Mouse (Mus musculus) limb, embryonic 12.5 days (tissue): ENCODE measurements around the gene Hsp90b1. TPM values are rescaled to one million over a fixed set of nuclear protein-coding genes. Genes with fewer than 3 reads are reported as not detected.
"Not testable (repeated sequence)": the region's sequence is repeated elsewhere in the genome, so short reads cannot be mapped to it uniquely, and the experiment has no call there.

Source experiments
- ATAC-seq: fragments of 200-750 bp; cut with Nextera tagmentation; 2 replicates; pipeline ENCODE4 v1.8.0; 2017; ENCODE audit warnings: low read depth, moderate TSS enrichment; ENCODE audit not compliant: insufficient number of reproducible peaks, insufficient read depth, low FRiP score, low TSS enrichment
- H3K27ac ChIP-seq: fragments of 300-500 bp; sonication (generic); 2 replicates; pipeline ENCODE4 v1.5.1; 2016; ENCODE audit warnings: mild to moderate bottlenecking, moderate library complexity
- H3K27me3 ChIP-seq: fragments of 300-500 bp; sonication (generic); 2 replicates; pipeline ENCODE4 v1.6.1; 2016; ENCODE audit warnings: mild to moderate bottlenecking, moderate library complexity
- H3K36me3 ChIP-seq: fragments of 300-500 bp; sonication (generic); 2 replicates; pipeline ENCODE4 v1.6.1; 2016; ENCODE audit warnings: mild to moderate bottlenecking, moderate library complexity
- H3K4me1 ChIP-seq: fragments of 300-500 bp; sonication (generic); replicated peaks from 2 replicates; pipeline ENCODE4 v1.6.1; 2016
- H3K4me2 ChIP-seq: fragments of 300-500 bp; sonication (generic); 2 replicates; pipeline ENCODE4 v1.6.1; 2016; ENCODE audit warnings: mild to moderate bottlenecking, moderate library complexity
- H3K4me3 ChIP-seq: fragments of 300-500 bp; sonication (generic); replicated peaks from 2 replicates; pipeline ENCODE4 v1.5.1; 2016; ENCODE audit warnings: mild to moderate bottlenecking
- H3K9ac ChIP-seq: fragments of 300-500 bp; sonication (generic); replicated peaks from 2 replicates; pipeline ENCODE4 v1.6.1; 2016; ENCODE audit warnings: mild to moderate bottlenecking, moderate library complexity
- H3K9me3 ChIP-seq: fragments of 300-500 bp; sonication (generic); 2 replicates; pipeline ENCODE4 v1.6.1; 2016; ENCODE audit warnings: mild to moderate bottlenecking, moderate library complexity
- WGBS: fragments of 180-500 bp; shearing (Covaris S2); methylation state at CpG from one replicate; pipeline ENCODE4 v1.1.7; 2016; 5-methylcytosine and 5-hydroxymethylcytosine counted together
- polyA plus RNA-seq: library from polyadenylated mRNA; unstranded; fragments of >200 nt; fragmentation: Nextera tagmentation; extraction: Ambion mirVana; gene quantifications from 2 replicates; pipeline ENCODE4 v1.2.1, GENCODE M21; 2016

The Hsp90b1 gene
- polyA plus RNA-seq, 1 experiment from 2014 or later = 588 TPM

- Histone ChIP-seq H3K4me3 (peak overlapping the region; percentile 84), H3K4me2 (peak overlapping the region; percentile 95), H3K27me3 (no peaks in the 10 kb centered on the region), H3K9ac (peak overlapping the region; percentile 58), H3K4me1 (peaks cover 31% of the 10 kb centered on the region), H3K27ac (peak overlapping the region; percentile 94), H3K36me3 (peaks cover 29% of the 10 kb centered on the region), H3K9me3 (no peaks in the 10 kb centered on the region)
- WGBS = 4% methylated on average over 33 of the region's 33 CpGs
- ATAC-seq = peak; percentile 86
Measured at GRCm38 (mm10) chr10:86705922-86706752, 828 bp upstream of the Hsp90b1 start.

GRCm38 (mm10) chr10:86704589-86705191 lies 619 bp downstream of the Hsp90b1 start:
- Histone ChIP-seq H3K9ac (peak overlapping the region; percentile 91), H3K27ac (peak overlapping the region; percentile 85), H3K4me2 (peak overlapping the region; percentile 95), H3K27me3 (no peaks in the 10 kb centered on the region), H3K4me1 (peaks cover 46% of the 10 kb centered on the region), H3K9me3 (no peaks in the 10 kb centered on the region), H3K4me3 (peak overlapping the region; percentile 84), H3K36me3 (peaks cover 44% of the 10 kb centered on the region)
- under 1% methylated on average over 33 of the region's 33 CpGs for WGBS
- no peak; the same call in none of the 2 replicates for ATAC-seq

- Histone ChIP-seq H3K4me2 (peak overlapping the region; percentile 95), H3K27ac (peak overlapping the region; percentile 85; the same call in 1 of the 2 replicates), H3K4me3 (peak overlapping the region; percentile 84), H3K36me3 (peaks cover 49% of the 10 kb centered on the region), H3K4me1 (peaks cover 51% of the 10 kb centered on the region), H3K9me3 (no peaks in the 10 kb centered on the region), H3K27me3 (no peaks in the 10 kb centered on the region), H3K9ac (peak overlapping the region; percentile 91)
- WGBS = 8% methylated on average over 8 of the region's 8 CpGs
- no peak for ATAC-seq
Measured at GRCm38 (mm10) chr10:86704141-86704540, 1.2 kb downstream of the Hsp90b1 start.

DNA sequence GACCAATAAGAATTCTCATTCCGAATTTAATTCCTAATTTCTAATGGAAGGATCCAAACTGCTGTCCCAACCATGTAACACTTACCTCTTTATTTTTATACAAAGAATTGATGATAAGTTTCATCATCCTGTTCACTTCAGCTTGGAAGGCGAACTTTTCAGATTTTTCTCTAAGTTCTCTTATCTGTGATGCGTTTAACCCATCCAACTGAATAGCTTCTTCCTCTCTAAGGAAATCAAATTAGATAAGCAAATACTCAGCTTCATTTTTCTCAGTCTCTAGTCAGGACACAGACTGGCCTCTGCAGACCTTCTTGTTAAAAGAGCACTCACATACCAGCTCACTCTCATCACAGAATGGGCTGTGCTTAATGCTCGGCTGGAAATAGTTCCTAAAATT lies 1.9 kb downstream of the Hsp90b1 start:
- Histone ChIP-seq H3K27ac (no peak overlapping the region), H3K4me2 (peak overlapping the region; percentile 95), H3K9me3 (no peaks in the 10 kb centered on the region), H3K27me3 (no peaks in the 10 kb centered on the region), H3K9ac (peak overlapping the region; percentile 91), H3K4me1 (peaks cover 53% of the 10 kb centered on the region), H3K4me3 (peak overlapping the region; percentile 84), H3K36me3 (peaks cover 56% of the 10 kb centered on the region)
- ATAC-seq = no peak
- 73% methylated on average over 4 of the region's 4 CpGs for WGBS

GRCm38 (mm10) chr10:86702312-86702920 lies 2.9 kb downstream of the Hsp90b1 start:
- Histone ChIP-seq H3K4me3 (0 out of 2 replicates have a peak overlapping the region, but pooled peaks have one; percentile 4), H3K9ac (0 out of 2 replicates have a peak overlapping the region, but pooled peaks have one; percentile 37), H3K27ac (no peak overlapping the region), H3K4me1 (peaks cover 53% of the 10 kb centered on the region), H3K4me2 (peak overlapping the region; percentile 95), H3K9me3 (no peaks in the 10 kb centered on the region), H3K36me3 (peaks cover 65% of the 10 kb centered on the region), H3K27me3 (no peaks in the 10 kb centered on the region)
- ATAC-seq = no peak
- 48% methylated on average over 4 of the region's 4 CpGs for WGBS

DNA sequence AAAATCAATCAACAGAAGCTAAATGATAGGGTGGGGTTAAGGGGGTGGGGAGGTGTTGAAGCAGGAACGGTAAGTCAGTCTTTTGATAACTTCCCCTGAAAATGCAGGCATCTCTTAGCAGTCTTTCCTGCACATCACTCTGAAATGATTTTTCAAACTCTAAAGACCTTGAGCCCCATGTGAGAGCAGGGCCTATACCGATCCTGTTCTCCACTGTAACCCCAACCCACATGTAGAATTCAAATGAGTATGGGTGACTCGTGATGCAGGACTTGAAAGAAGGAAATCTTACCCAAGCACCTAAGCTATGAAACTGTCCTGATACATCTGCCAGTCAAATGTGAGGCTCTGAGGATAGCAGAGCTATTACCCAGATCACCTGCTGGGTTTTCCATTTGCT lies 4.3 kb downstream of the Hsp90b1 start:
- WGBS = 73% methylated on average over 3 of the region's 3 CpGs
- Histone ChIP-seq H3K4me1 (peaks cover 50% of the 10 kb centered on the region), H3K4me2 (peak overlapping the region; percentile 35), H3K36me3 (peaks cover 72% of the 10 kb centered on the region), H3K9me3 (no peaks in the 10 kb centered on the region), H3K4me3 (peak overlapping the region; percentile 17), H3K9ac (peak overlapping the region; percentile 1; the same call in 1 of the 2 replicates), H3K27ac (no peak overlapping the region), H3K27me3 (no peaks in the 10 kb centered on the region)
- no peak for ATAC-seq

DNA sequence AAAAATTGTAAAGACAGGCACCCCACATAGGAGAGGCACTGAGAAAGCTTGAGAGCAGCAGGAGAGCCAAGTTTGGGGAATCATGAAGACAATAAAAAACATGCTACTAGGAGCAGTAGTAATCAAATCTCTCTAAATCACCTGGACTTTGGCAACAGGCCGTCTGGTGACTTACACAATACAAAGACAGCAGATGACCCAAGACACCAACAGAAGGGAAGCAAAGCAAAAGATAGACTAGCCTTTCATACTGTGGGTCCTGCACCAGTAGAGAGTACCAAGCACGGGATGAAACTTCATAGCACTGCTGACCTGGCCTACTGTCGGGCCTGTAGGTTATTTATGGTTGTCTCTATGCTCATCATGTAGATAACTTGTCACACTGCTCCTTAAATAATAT lies 5.1 kb downstream of the Hsp90b1 start:
- H3K4me1 ChIP-seq = peaks cover 50% of the 10 kb centered on the region
- H3K9me3 ChIP-seq = no peaks in the 10 kb centered on the region
- H3K4me3 ChIP-seq = peak overlapping the region; percentile 17; the same call in 1 of the 2 replicates
- peaks cover 79% of the 10 kb centered on the region for H3K36me3 ChIP-seq
- peak overlapping the region; percentile 35 for H3K4me2 ChIP-seq
- no peak overlapping the region for H3K9ac ChIP-seq
- H3K27me3 ChIP-seq = no peaks in the 10 kb centered on the region
- WGBS = 73% methylated on average over 3 of the region's 3 CpGs
- no peak for ATAC-seq
- no peak overlapping the region for H3K27ac ChIP-seq

GRCm38 (mm10) chr10:86686017-86686360 lies 19.3 kb downstream of the Hsp90b1 start:
- peak overlapping the region; percentile 75 for H3K9ac ChIP-seq
- H3K27me3 ChIP-seq, H3K4me1 ChIP-seq, H3K9me3 ChIP-seq, ATAC-seq, H3K27ac ChIP-seq: not testable (repeated sequence)
- WGBS = 29% methylated on average over 9 of the region's 9 CpGs
- H3K4me3 ChIP-seq = peak overlapping the region; percentile 64
- H3K4me2 ChIP-seq = peak overlapping the region; percentile 67
- H3K36me3 ChIP-seq = peaks cover 14% of the 10 kb centered on the region

DNA sequence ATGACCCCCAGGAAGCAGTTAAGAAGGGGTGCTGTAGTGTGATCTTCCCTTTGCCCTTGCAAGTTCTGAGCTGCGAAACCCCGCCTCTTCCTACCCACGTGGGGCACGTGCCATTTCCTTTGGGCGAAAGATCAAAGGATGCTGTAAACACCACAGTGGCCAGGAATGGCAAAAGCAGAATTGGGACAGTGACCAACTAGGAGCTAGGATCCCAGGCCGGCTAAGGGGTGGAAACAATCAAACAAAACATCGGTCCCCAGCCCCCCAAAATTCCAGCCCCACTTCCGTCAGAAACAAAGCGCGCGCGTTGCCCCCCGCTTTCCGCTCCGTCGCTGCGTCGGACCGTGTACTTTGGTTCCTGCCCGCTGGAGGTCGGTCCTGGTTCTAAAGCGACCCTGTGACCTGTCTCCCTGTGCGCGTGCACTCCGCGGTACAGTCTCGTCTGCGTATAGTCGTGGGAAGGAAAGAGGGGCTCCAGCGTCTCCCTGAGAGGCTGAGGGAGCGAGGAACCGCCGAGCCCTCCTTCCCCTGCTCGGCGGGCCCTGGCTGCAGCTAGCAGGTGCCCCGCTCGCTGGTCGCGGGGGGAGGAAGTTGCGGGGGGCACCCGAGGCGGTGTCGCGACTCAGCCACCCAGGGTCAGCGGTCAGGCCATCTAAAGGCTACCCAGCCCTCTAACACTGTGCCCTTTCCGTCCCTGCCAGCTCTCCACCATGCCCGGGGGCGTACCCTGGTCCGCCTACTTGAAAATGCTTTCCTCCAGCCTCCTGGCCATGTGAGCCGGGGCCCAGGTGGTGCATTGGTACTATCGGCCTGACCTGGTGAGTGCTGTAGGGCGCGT lies 19.9 kb downstream of the Hsp90b1 start:
- H3K27ac ChIP-seq = peak overlapping the region; percentile 86
- peak overlapping the region; percentile 67 for H3K4me2 ChIP-seq
- ATAC-seq = peak; percentile 85
- H3K9me3 ChIP-seq, H3K27me3 ChIP-seq, H3K4me1 ChIP-seq, H3K36me3 ChIP-seq: not testable (repeated sequence)
- whole genome bisulfite sequencing = under 1% methylated on average over 52 of the region's 53 CpGs
- H3K4me3 ChIP-seq = peak overlapping the region; percentile 64
- H3K9ac ChIP-seq = peak overlapping the region; percentile 75

DNA sequence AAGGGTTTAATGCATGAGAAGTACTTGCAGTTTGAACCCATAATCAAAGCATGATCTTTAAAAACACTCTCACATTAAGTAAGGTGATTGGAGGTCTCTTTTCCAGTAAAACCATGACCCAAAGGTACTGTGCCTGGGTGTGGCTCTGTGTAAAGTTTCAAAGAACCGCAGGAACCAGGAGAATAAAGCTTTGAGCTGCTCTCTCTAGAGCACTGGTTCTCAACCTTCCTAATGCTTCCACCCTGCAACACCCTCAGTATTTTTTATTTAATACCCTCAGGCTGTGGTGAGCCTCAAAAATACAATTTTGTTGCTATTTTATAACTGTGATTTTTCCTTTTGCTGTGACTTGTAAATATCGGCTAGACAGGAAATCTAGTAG lies 20.5 kb downstream of the Hsp90b1 start:
- H3K9ac ChIP-seq = not testable (repeated sequence)
- H3K4me2 ChIP-seq = peak overlapping the region; percentile 67
- peak; percentile 54 for ATAC-seq

More for the DNA sequence above, 20.5 kb downstream of the Hsp90b1 start:
- H3K27ac ChIP-seq, H3K4me1 ChIP-seq, H3K27me3 ChIP-seq, H3K36me3 ChIP-seq, H3K9me3 ChIP-seq: not testable (repeated sequence)
- 32% methylated on average over 2 of the region's 2 CpGs for WGBS
- peak overlapping the region; percentile 64 for H3K4me3 ChIP-seq
